Mouse (Mus musculus) erythroblast, adult 5-6 weeks (primary cell): Measurements from ENCODE around the gene Mepce. TPM values are rescaled to one million over a fixed set of nuclear protein-coding genes. Genes with fewer than 3 reads are reported as not detected.

Source experiments
- ATAC-seq: replicated peaks from 2 replicates; pipeline ENCODE4 v1.8.0; 2016; ENCODE audit warnings: moderate number of reproducible peaks, mild to moderate bottlenecking, moderate TSS enrichment, inconsistent platforms; ENCODE audit not compliant: poor library complexity, low FRiP score, severe bottlenecking
- total RNA-seq, 2 experiments: library from RNA; stranded (forward) in 1 of 2; stranded (reverse) in 1 of 2; fragments of 150-400 nt in 1 of 2; fragments of 200-764, 138-1000 nt in 1 of 2; gene quantifications; 2 replicates each; pipeline versions ENCODE4 v1.2.3 to v1.2.4; 2015 to 2017; ENCODE audit warnings: low replicate concordance in 2 of 2

Mepce gene
- total RNA-seq, 2 experiments from 2014 or later: 4.8 to 7.7 TPM

DNA sequence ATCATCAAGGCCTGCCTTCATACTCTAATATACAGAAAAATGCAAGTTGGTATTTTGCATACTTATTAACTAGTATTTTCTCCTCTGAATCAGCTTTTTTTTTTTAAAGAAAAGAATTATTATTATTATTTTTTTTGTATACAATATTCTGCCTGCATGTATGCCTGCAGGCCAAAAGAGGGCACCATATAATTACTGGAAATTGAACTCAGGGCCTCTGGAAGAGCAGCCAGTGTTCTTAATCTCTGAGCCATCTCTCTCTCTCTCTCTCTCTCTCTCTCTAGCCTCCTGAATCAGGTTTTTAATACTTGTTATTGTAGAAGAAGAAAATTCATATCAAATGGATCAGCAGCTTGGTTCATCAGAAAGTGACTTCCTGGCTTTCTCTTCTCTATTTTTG, 4.1 kb upstream of the Mepce start:
- ATAC-seq: no peak

DNA sequence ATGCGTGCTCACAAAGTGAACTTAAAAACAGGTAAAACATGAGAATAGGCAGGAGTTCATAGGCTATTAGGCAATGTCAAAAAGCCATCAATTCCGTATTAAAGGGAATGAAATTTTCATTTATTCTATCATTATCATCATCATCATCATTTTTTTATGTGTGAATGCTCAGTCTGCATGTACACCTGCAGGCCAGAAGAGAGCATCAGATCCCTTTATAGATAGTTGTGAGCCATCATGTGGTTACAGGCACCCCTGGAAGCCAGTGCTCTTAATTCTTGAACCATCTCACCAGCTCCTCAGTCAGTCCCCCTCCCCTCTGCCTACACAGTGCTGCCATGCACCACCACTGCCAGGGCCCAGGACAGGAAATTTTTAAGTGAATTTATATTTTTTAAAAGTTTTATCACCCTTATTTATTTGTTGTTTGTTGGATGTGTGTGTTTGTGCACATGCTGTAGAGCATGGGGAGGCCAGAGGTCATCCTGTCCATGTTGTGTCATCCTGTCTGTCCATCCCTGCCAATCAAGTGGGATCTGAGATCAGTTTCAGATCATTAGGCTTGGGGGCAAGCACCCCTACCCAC, 1.6 kb upstream of the Mepce start:
- no peak for ATAC-seq

DNA sequence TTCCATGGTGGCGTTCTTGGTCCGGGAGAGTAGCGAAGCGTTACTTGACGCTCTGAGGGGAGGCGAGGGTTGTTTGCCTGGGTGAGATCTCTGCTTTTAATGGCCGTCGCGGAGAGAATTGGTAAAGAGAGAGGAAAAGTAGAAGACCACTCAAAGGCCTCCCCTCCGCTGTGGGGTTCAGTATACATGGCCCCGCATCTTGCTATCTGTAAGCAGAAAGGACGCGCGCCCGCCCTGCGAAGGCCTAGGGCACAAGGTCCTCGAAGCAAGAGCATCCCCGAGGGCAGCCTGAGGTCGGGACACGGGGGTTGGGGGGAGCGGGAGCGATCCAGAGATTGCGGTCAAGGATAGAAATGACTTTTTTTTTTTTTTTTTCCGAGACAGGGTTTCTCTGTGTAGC, 716 bp upstream of the Mepce start:
- no peak for ATAC-seq

DNA sequence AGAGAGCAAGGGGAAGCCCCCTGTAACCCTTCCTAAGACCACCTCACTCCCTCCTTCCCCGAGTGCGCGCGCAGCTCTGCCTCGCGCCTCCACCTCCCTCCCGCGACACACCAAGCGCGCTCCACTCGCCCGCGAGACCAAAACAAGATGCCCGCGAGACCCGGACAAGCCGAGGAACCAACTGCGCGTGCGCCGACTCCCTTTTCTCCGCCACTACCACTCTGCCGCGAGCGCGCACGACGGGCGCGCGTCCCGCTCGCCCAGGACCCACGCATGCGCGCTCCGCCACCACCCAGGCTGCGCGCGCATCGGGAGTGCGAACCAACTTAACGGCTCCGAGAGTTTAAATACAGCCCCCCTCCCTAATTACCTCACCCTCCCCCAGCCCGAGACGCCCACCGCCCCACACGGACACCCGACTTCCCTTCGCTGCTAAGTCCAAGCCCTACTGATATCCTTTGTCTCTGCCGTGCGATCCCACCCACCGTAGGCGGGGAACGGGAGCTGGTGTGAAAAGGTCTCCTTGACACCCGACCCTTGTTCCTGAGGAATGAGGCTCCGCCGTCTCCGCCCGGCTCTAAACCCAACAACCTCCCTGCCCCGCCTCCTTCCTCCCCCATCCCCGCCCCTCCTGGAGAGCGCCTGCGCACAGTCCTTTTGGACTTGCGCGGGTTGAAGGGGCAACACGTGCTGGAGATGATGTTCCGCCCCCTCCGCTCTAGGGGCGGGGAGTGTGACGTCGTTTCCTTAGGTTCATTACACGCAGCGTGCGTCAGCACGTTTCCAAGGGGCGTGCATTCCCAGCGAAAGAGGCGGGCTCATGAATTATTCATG, 1.1 kb downstream of the Mepce start:
- peak; percentile 77 for ATAC-seq

DNA sequence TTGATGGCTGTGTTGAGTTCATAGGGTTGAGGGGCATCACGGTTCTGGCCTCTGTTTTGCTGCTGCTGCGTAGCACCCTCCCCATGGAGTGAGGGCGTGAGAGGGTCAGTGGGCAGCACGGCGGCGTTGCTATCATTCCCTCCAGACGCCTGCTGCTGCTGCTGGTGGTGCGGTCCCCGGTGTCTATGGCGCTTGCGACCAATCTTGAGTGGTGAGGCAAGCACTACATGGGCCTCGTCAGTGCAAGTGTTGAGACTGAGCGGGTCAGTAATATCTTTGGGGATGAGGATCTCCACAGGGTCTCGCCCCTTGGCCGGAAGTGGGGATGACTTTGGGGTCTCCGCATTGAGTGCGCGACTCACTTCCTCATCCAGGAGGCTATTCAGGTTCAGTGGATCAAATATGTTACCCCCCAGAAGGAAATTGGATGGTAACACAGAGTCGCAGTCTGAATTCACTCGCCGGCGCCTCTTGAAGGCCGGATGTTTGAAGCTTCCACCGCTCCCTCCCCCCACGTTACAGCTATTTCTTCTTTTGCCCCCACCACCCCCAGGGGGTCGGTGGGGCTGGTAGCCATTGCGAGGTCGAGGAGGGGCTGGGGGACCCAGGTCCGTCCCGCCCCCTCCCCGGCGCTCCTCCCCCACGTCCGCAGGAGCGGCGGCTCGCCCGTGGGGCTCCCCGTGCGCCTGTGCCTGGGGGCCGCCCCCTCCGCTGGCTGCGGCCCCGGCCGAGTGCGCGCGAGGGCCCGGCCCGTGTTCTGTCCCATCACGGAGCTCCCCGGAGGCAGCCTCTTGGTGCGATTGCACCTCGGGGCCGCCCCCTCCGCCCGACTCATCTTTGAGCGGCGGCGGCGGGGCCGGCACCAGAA, 2.1 kb downstream of the Mepce start:
- peak; percentile 19 for ATAC-seq

DNA sequence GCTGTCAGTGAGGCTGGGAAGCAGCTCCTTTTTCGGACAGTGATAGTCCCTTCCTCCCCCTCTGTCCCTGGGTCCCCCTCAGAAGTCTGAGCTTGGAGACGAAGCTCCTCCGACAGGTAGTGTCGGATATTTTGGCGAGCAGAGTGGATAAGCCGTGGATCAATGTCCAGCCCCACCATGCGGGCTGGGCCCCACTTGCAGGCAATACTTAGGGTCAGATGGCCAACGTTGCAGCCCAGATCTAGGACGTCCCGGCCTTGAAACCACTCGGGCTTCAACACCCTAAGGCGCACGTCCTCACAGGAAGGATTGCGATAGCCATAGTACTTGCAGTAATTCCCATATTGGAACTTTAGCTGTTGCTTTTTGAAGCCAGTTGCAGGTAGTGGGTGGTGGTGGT, 2.9 kb downstream of the Mepce start:
- no peak for ATAC-seq

DNA sequence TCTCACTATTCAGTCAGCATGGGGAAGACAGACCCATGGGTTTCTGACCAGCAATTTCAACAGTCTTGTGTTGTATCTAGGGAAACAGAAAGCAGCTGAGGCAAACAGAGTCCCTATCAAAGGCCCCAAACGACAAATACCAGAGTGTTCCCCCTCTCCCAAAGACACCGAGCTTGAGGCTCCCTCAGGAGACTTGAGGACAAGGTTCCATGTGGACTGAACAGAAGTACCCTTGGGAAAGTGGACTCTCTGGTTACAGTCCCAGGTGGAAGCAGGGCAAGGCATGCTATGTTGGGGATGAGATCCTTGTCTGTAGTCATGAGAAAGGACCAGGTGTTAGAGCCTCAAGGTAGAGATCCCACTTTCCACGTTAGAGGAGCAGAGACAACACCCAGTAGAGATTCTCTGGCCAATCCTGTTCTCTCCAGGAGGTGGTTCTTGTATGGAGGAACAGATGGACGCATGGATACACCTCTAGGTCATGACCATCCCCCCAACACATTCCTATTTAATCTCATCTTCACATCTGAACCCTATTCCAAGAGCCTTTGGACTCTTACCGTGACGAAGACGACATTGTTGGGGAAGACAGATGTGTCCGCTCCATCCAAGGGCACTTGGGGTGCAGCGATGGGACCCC, 3.4 kb downstream of the Mepce start:
- no peak for ATAC-seq

DNA sequence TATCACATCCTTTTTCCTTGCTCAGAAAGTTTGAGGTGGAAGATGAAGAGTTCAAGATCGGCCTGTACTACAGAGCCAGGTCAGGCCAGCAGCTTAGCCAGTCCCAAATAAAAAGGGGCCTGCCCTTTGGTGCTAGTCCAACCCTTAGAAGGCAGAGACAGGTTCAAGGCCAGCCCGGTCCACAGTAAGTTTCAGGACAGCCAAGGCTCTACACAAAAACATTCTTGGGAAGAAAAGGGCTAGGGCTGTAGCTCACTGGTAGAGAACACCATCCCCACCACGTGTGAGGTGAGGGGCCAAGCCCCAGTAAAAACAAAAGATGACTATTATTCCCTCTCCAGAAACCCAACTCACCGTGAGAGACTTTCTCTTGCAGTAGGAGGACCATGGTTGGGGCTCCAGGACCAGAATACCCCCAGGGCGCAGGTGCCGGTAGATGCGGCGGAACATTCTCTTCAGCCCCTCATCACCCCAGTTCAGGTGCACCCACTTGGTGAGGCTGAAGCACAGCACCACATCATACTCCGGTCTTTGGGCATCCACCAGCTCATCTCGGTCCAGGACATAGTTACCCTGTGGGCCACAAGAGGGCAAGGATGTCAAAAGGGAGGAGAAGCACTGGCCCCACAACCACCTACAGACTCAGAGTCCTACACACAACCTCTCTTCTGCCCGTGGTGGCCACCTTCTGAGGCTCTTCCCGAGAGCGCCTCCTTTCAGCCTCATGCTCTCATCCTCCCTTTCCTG, 4.5 kb downstream of the Mepce start:
- ATAC-seq: no peak

DNA sequence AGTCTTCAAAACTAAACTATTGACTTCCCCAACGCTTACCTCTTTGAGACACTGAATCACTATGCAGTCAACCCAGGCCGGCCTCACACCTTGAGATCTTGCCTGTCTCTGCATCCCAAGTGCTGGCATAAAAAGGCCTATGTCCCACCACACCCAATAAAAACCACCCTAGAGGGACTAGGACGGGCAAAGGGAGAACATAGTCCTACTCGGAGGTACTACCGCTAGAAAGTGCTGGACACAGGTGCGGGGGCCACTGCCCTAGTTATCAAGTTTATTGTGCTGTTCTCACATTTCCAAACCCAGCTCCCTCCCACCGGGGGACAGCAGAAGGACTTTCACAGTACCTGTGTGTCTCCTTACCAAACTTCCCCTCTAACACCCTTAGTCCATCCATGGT, 5.8 kb downstream of the Mepce start:
- ATAC-seq: no peak

DNA sequence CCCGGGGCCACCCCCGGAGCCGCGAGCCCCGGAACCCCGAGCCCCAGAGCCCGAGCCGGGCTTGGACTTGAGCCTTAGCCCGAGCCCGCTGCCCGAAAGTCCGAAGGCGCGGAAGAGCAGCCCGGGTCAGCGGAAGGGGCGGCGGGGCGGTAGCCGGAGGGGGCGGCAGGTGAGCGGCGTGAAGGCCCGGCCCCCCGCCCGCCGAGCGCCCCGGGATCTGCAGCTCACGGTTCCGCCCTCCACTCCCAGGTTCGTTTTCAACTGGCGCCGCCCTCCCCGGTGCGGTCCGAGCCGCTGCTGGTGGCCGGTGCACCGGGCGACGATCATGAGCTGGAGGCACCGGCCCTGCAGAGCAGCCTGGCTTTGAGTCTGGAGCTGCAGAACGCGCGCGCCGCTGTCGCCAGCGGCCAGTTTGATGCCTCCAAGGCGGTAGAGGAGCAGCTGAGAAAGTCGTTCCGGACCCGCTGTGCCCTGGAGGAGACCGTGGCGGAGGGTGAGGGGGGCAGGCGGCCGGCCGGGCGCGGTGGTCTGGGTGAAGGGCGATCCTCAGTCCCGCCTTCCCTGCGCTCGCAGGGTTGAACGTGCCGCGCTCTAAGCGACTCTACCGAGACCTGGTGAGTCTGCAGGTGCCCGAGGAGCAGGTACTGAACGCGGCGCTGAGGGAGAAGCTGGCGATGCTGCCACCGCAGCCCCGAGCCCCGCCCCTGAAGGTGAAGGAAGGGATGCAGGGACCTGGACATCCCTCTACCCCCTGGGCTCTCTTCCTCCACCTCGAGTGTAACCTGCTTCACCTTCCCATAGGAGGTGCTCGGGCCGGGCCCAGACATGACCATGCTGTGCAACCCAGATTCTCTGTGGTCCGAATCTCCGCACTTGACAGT, 8.2 kb downstream of the Mepce start:
- ATAC-seq: peak; percentile 36

DNA sequence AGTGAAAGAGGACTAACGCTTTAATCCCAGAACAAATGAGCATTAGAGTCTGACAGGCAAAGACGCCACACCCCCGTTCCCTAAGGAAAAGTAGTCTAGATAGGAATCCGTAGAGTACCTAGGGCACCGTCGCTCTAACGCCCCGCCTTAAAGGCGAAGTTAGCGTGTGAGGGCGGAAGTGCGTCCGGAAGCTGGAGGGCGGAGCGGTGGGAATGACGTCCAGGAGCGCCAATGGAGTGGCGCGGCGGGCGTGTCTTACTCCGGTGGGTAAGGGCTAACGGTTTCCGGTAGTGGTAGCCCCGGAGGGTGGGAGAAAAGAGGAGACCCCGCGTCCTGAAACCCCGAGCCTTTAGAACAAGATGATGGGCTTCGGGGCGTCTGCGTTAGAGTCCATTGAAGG, 8.8 kb downstream of the Mepce start, which contains the start of gene Ppp1r35:
Ppp1r35 (plus strand) TSS at position 215 of the 400 bp plus-strand sequence.
- peak; percentile 96 for ATAC-seq

DNA sequence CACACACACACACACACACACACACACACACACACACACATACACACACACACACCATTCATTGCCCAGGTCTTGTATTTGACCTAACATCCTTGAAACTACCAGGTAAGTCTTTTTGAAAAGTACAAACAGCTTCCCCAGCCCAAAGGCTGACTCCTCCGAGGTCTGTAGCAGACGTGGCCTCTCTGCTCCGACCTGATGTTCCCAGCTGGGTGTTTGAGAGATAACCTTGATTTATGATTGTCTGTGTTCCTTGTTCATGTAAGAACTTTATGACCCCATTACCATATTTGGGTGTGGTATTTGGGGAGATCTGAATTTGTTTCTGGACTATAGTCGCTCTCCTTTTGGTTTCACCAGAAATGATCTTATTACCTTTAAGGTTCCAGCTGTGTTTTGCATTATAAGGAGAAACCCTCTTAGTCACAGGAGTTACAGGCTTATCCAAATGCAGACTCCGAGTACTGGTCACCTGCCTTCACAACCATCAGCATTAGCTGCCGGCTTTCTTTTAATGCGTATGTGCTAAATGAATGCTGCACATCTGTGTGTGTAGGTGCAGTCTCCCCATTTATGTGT, 10.1 kb downstream of the Mepce start:
- ATAC-seq: no peak

DNA sequence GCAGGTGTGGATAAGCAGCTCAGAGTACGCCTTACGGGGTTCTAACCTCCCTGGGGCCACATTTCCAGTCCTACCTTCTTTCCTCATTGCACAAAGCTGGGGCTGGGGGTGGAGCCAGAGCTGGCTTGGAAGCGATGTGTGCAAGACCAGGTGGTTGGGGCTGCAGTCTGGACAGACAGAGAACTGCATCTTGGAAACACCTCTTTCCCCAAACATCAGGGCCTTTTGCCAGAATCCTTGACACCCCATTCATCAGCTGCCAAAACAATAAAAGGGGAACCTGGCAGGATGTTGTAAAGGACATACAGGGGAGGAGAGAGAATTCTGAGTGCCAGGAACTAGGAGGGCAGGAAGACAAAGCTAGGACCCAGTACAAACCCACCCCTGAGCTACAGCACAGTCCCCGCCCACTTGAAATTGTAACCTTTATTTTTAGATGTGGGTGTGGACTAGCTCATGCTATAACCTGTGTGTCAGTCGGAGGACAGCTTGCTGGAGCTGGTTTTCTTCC, 11.0 kb downstream of the Mepce start:
- no peak for ATAC-seq

DNA sequence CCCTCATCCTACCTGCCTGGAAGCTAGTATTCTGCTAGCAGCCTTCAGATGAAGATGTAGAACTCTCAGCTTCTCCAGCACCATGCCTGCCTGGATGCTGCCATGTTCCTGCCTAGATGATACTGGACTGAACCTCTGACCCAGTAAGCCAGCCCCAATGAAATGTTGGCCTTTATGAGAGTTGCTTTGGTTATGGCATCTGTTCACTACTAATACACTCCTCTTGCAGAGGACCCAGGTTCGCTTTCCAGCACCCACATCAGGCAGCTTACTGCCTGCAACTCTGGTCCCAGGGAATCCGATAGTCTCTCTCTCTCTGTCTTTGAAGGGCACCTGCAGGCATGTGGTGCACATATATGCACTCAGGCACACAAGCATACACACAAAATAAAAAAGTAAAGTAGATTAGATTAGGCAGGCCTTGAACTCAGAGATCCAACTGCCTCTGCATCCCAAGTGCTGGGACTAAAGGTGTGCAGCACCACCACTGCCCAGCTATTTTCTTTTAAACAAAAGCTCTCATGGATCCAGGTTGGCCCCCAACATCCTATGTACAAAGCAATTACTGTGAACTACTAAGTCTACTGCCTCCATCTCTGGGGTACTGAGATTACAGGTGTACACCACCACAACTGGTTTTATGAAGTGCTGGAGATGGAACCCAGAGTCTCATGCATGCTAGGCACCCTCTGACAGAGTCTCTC, 11.7 kb downstream of the Mepce start:
- ATAC-seq: no peak

DNA sequence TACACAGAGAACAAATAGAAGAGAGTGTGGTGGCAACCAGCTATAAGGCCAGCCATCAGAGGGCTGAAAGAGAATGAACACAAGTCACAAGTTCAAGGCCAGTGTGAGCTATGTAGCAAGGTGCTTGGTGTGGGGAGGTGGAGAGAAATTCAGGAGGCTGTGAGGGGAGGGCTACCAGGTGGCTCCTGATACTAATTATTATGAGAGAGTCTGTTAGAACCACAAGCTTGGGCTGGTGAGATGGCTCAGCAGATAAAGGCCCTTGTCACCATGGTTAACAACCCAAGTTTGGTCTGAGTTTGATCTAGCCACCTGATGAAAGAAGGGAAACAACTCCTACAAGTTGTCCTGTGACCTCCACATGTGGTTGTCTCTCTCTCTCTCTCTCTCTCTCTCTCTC, 14.7 kb downstream of the Mepce start:
- no peak for ATAC-seq

DNA sequence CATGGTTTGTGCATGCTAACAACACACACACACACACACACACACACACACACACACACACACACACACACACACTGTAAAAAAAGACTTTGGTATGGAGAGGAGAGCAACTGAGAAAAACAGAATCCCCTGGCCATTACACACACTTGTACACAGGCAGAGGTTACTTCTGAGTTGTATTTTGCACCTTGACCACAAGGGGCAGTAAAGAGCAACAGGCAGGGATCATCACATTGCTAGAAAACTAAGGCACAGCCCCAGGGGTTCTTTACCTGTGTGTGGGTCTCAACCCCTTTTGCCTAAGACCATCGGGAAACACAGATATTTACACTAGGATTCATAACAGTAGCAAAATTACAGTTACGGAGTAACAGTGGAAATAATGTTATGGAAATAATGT, 16.7 kb downstream of the Mepce start:
- ATAC-seq: peak; percentile 86

DNA sequence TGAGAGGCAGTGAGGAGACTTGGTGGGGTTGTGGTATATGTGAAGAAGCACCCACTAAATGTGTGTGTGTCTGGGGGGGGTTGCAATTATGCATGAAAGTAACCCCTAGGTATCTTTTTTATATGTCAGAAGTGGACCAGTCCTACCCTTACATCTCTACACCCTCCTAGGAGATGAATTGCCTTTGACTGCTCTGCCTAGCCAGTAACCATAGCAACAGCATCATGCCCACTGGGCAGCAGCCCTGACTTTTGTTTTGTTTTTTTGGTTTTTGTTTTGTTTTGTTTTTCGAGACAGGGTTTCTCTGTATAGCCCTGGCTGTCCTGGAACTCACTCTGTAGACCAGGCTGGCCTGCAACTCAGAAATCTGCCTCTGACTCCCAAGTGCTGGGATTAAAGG, 19.0 kb downstream of the Mepce start:
- ATAC-seq: no peak
